Mouse (Mus musculus) myocyte (in vitro differentiated cells): Measurements from ENCODE around the gene 9130230L23Rik. TPM values are rescaled to one million over a fixed set of nuclear protein-coding genes. Genes with fewer than 3 reads are reported as not detected.

Experiments
- H3K27me3 ChIP-seq: one replicate; pipeline ENCODE4 v1.6.1; 2011; ENCODE audit not compliant: control insufficient read depth, insufficient read depth, insufficient read length
- H3K36me3 ChIP-seq: one replicate; pipeline ENCODE4 v1.6.1; 2011; ENCODE audit not compliant: control insufficient read depth, insufficient read depth
- H3K4me2 ChIP-seq: one replicate; pipeline ENCODE4 v1.6.1; 2011; ENCODE audit warnings: low read depth, control low read depth
- H3K4me3 ChIP-seq: one replicate; pipeline ENCODE4 v1.5.1; 2011; ENCODE audit warnings: mild to moderate bottlenecking, control low read depth, moderate library complexity
- H3K79me2 ChIP-seq: one replicate; pipeline ENCODE4 v1.6.1; 2011; ENCODE audit not compliant: control insufficient read depth, insufficient read depth
- H3ac ChIP-seq: one replicate; pipeline ENCODE4 v1.6.1; 2011; ENCODE audit not compliant: control insufficient read depth, insufficient read length
- TCF12 ChIP-seq: IDR thresholded peaks from one replicate; pipeline ENCODE4 v1.6.1; 2011; ENCODE audit warnings: mild to moderate bottlenecking, control low read depth; ENCODE audit not compliant: poor library complexity, insufficient read depth, severe bottlenecking
- polyA plus RNA-seq: library from polyadenylated mRNA; unstranded; fragments of >200 nt; fragmentation: generic; extraction: Trizol; gene quantifications from one replicate; pipeline ENCODE4 v1.2.1, GENCODE M21; 2012; ENCODE audit warnings: missing spikeins

The 9130230L23Rik gene
- polyA plus RNA-seq, 1 experiment = 0.08 TPM

DNA sequence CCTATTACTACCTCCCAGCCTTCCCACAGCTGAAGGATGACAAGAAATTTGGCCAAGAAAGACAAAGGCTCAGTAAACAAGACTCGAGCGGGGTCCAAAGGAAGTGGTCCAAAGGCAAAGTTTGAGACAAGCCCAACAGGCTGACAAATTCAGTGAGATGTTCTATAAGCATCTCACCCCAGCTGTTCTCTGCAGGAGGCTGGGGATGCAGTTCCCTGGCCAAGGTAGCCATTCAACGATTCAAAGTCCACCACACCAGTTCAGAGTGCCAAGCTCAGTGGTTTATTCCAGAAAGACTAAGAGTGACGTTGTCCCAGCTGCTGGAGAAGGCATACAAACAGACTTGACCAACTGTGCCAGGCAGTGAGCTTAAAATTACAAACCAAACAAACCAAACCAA is 73.9 kb downstream of the 9130230L23Rik start:
- no peak for TF ChIP-seq TCF12
- H3K79me2 ChIP-seq = no peaks in the 10 kb centered on the region
- H3K36me3 ChIP-seq = no peaks in the 10 kb centered on the region
- H3K4me3 ChIP-seq = no peak overlapping the region
- no peak overlapping the region for H3ac ChIP-seq
- H3K4me2 ChIP-seq = no peak overlapping the region
- H3K27me3 ChIP-seq = peaks cover 5% of the 10 kb centered on the region

Other genes starting within 250 kb of the 9130230L23Rik start
- gene N4bp2, start 240.8 kb downstream of the 9130230L23Rik start, polyA plus RNA-seq = 1.9 TPM
- 0.28 TPM for gene Rhoh, start 143.1 kb downstream of the 9130230L23Rik start, polyA plus RNA-seq
- not detected for gene Chrna9, start 69.4 kb downstream of the 9130230L23Rik start, polyA plus RNA-seq
- gene Rbm47, start 168.8 kb upstream of the 9130230L23Rik start, polyA plus RNA-seq = 0.10 TPM